Mouse (Mus musculus) CH12.LX (cell line): ENCODE measurements around the gene Eif2ak3.
"Not testable (repeated sequence)": the region's sequence is repeated elsewhere in the genome, so short reads cannot be mapped to it uniquely, and the experiment has no call there.

Experiments used
- CHD2 ChIP-seq: IDR thresholded peaks from 2 replicates; pipeline ENCODE4 v1.6.1; 2011; ENCODE audit warnings: low read length, improper control_type of control experiment
- CTCF ChIP-seq, 2 experiments: IDR thresholded peaks in 1 of 2; conservative IDR thresholded peaks in 1 of 2; 2 replicates each; pipeline ENCODE4 v1.5.1; 2011 to 2012; ENCODE audit warnings: low read depth in 2 of 2, low read length in 2 of 2, improper control_type of control experiment in 1 of 2, inconsistent platforms in 1 of 2, mild to moderate bottlenecking in 1 of 2, moderate library complexity in 1 of 2
- ELF1 ChIP-seq: IDR thresholded peaks from 2 replicates; pipeline ENCODE4 v1.6.1; 2014; ENCODE audit warnings: low read depth, mild to moderate bottlenecking, inconsistent platforms, low read length, improper control_type of control experiment
- EP300 ChIP-seq: IDR thresholded peaks from 2 replicates; pipeline ENCODE4 v1.6.1; 2011; ENCODE audit warnings: low read length, improper control_type of control experiment
- GABPA ChIP-seq: IDR thresholded peaks from 2 replicates; pipeline ENCODE4 v1.6.1; 2012; ENCODE audit warnings: low read depth, low read length, improper control_type of control experiment, inconsistent platforms; ENCODE audit not compliant: insufficient replicate concordance
- JUND ChIP-seq: conservative IDR thresholded peaks from 2 replicates; pipeline ENCODE4 v1.6.1; 2011; ENCODE audit warnings: low read depth, low read length, improper control_type of control experiment
- MAFK ChIP-seq: IDR thresholded peaks from 2 replicates; pipeline ENCODE4 v1.6.1; 2011; ENCODE audit warnings: low read length, improper control_type of control experiment; ENCODE audit not compliant: insufficient replicate concordance
- MYC ChIP-seq: IDR thresholded peaks from 2 replicates; pipeline ENCODE4 v1.6.1; 2011; ENCODE audit warnings: low read depth, mild to moderate bottlenecking, improper control_type of control experiment, low read length
- NELFE ChIP-seq: IDR thresholded peaks from 2 replicates; pipeline ENCODE4 v1.6.1; 2011; ENCODE audit warnings: low read depth, low read length, improper control_type of control experiment
- POLR2A ChIP-seq: IDR thresholded peaks from 2 replicates; pipeline ENCODE4 v1.6.1; 2011; ENCODE audit warnings: low read depth, mild to moderate bottlenecking, improper control_type of control experiment, low read length
- USF1 ChIP-seq: IDR thresholded peaks from 2 replicates; pipeline ENCODE4 v1.6.1; 2014; ENCODE audit warnings: low read depth, mild to moderate bottlenecking, inconsistent platforms, low read length, improper control_type of control experiment
- ZC3H11A ChIP-seq: IDR thresholded peaks from 2 replicates; pipeline ENCODE4 v1.6.1; 2012; ENCODE audit warnings: low read depth, mild to moderate bottlenecking, inconsistent platforms, low read length, improper control_type of control experiment
- ZKSCAN1 ChIP-seq: IDR thresholded peaks from 2 replicates; pipeline ENCODE4 v1.6.1; 2012; ENCODE audit warnings: low read depth, inconsistent platforms, low read length, improper control_type of control experiment, borderline replicate concordance

DNA sequence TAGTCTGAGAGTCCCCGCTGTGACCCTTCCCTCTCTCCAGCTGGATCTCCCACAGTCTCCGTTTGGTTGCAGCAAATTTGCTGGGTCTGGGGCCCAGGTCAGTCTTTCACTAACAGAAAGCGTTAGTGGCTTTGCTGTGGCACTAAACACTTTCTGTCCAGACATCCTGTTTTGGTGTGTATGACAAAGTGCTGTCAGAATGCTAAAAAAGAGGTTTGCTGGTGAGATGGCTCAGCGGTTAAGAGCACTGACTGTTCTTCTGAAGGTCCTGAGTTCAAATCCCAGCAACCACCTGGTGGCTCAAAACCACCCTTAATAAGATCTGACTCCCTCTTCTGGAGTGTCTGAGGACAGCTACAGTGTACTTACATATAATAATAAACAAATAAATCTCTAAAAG is 21.0 kb upstream of the Eif2ak3 start:
- TF ChIP-seq JUND; GABPA; NELFE; CTCF (conservative IDR thresholded peaks at IDR 0.05 in 1 of 2, IDR thresholded peaks at IDR 0.05 in 1 of 2; ENCODE audit: low read depth in 2 of 2, low read length in 2 of 2); POLR2A; CHD2; ZKSCAN1; USF1; ZC3H11A; MYC; EP300; ELF1; MAFK: not testable (repeated sequence)
